Mouse (Mus musculus): ENCODE results near the gene C2cd3. TPM values are rescaled to one million over a fixed set of nuclear protein-coding genes. Genes with fewer than 3 reads are reported as not detected.

The C2cd3 gene
- total RNA-seq, 2 experiments from 2014 or later = 15.1 to 16.1 TPM

- DNase-seq (ENCODE audit: low spot score in 2 of 2) = no peak
Measured at GRCm38 (mm10) chr7:100496371-100496770, 124.3 kb downstream of the C2cd3 start.

GRCm38 (mm10) chr7:100496791-100497190, 124.8 kb downstream of the C2cd3 start:
- no peak for DNase-seq (ENCODE audit: low spot score in 2 of 2)

- no peak for DNase-seq (ENCODE audit: low spot score in 2 of 2)
Measured at GRCm38 (mm10) chr7:100497402-100497801, 125.4 kb downstream of the C2cd3 start.

- DNase-seq (ENCODE audit: low spot score in 2 of 2) = no peak
Measured at GRCm38 (mm10) chr7:100497982-100498381, 125.9 kb downstream of the C2cd3 start.

GRCm38 (mm10) chr7:100499465-100499864, 127.4 kb downstream of the C2cd3 start:
- DNase-seq (ENCODE audit: low spot score in 2 of 2) = no peak

GRCm38 (mm10) chr7:100500276-100500977, 128.4 kb downstream of the C2cd3 start:
- DNase-seq (ENCODE audit: low spot score in 2 of 2) = no peak

- no peak for DNase-seq (ENCODE audit: low spot score in 2 of 2)
Measured at GRCm38 (mm10) chr7:100501027-100501843, 129.2 kb downstream of the C2cd3 start.

- DNase-seq (ENCODE audit: low spot score in 2 of 2) = no peak
Measured at GRCm38 (mm10) chr7:100501844-100502373, 129.9 kb downstream of the C2cd3 start.

GRCm38 (mm10) chr7:100502374-100502922, 130.4 kb downstream of the C2cd3 start:
- no peak for DNase-seq (ENCODE audit: low spot score in 2 of 2)

- no peak for DNase-seq (ENCODE audit: low spot score in 2 of 2)
Measured at GRCm38 (mm10) chr7:100503076-100503475, 131.0 kb downstream of the C2cd3 start.

- DNase-seq (ENCODE audit: low spot score in 2 of 2) = no peak
Measured at GRCm38 (mm10) chr7:100504740-100505487, 132.9 kb downstream of the C2cd3 start.

- no peak for DNase-seq (ENCODE audit: low spot score in 2 of 2)
Measured at GRCm38 (mm10) chr7:100506494-100506893, 134.5 kb downstream of the C2cd3 start.

- no peak for DNase-seq (ENCODE audit: low spot score in 2 of 2)
Measured at GRCm38 (mm10) chr7:100508670-100509069, 136.6 kb downstream of the C2cd3 start.

GRCm38 (mm10) chr7:100511602-100512001, 139.6 kb downstream of the C2cd3 start:
- no peak for DNase-seq (ENCODE audit: low spot score in 2 of 2)

- DNase-seq (ENCODE audit: low spot score in 2 of 2) = no peak
Measured at GRCm38 (mm10) chr7:100514573-100514972, 142.5 kb downstream of the C2cd3 start, which contains the start of gene Dnajb13. Dnajb13 (minus strand) TSS chr7:100514960.

Other genes with a start within 250 kb of the C2cd3 start
- 1 to 10 TPM; 4.8 to 6.5 TPM for gene Lipt2, start 213.0 kb upstream of the C2cd3 start, total RNA-seq (2021)
- gene Kcne3, start 195.7 kb upstream of the C2cd3 start, total RNA-seq (2021) = not detected
- gene Pgm2l1, start 144.8 kb upstream of the C2cd3 start, total RNA-seq (2021) = 100 to 1,000 TPM; 313 to 349 TPM
- gene P4ha3, start 86.7 kb upstream of the C2cd3 start, total RNA-seq (2021) = 1 to 10 TPM; 5.7 to 7.7 TPM
- gene Ppme1, start 74 bp downstream of the C2cd3 start, total RNA-seq (2021) = 100 to 1,000 TPM; 134 to 142 TPM
- gene Ucp3, start 100.8 kb downstream of the C2cd3 start, total RNA-seq (2021) = 1 to 10 TPM; 1.3 to 1.6 TPM
- gene Ucp2, start 121.1 kb downstream of the C2cd3 start, total RNA-seq (2021) = 10 to 100 TPM; 75.7 to 85.9 TPM
- gene Dnajb13, start 142.7 kb downstream of the C2cd3 start, total RNA-seq (2021) = 1 to 10 TPM in 1 of 2 experiments, under 1 TPM in 1; 0.62 to 1.0 TPM
- 10 to 100 TPM in 1 of 2 experiments, 1 to 10 TPM in 1; 7.6 to 10.6 TPM for gene Coa4, start 164.8 kb downstream of the C2cd3 start, total RNA-seq (2021)
- 100 to 1,000 TPM; 374 to 378 TPM for gene Rab6a, start 235.2 kb downstream of the C2cd3 start, total RNA-seq (2021)
- 10 to 100 TPM; 57.7 to 62.5 TPM for gene Mrpl48, start 236.1 kb downstream of the C2cd3 start, total RNA-seq (2021)

Measured in layer of hippocampus, postnatal 14 days (tissue).